Mouse (Mus musculus) left cerebral cortex, postnatal 25 days (tissue): ENCODE data around the gene Olfr1211. TPM values are rescaled to one million over a fixed set of nuclear protein-coding genes. Genes with fewer than 3 reads are reported as not detected.

Source experiments
- DNase-seq, 2 experiments: peaks; one replicate each; pipeline ENCODE4 v3.0.0; 2022; ENCODE audit warnings: low spot score in 2 of 2, mixed read lengths in 1 of 2
- intact Hi-C: fragments of 180-260 bp; cut with DNase I; formaldehyde crosslinking; loops from one replicate; pipeline ENCODE4 v1.15.1; 2025
- total RNA-seq, 2 experiments: library from RNA; stranded (reverse); gene quantifications; 2 replicates each; pipeline ENCODE4 v1.2.3; 2021

The Olfr1211 gene
- total RNA-seq, result not detected

GRCm38 (mm10) chr2:88938011-88938410 is at the start of gene Olfr1211:
Gene Olfr1211 (minus strand): TSS chr2:88938111.
- DNase-seq, result no peak
- intact Hi-C loops, result no loop called here

DNA sequence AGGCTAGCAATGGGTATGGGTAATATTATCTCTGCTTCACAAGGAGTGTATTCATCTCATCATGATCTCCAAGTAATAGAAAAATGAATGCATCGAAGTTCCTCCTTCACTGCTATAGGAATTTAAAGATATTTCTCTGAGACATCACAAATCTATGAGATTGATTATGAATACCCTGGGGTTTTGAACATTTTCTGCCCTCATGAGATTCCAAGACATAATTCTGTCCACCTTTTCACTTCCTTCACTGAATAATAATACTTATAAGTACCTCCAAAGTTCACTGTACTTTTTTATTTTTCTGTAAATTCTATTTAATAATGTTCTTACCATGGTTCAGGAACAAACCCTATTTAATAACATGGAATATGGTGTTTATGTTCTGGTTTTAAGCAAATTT is 42.3 kb upstream of the Olfr1211 start, which contains the start of gene Gm13762:
Gene Gm13762, minus strand, starts transcription at position 101 of the 400 bp plus-strand sequence.
- no peak for DNase-seq
- intact Hi-C loops, result no loop called here

- DNase-seq, result no peak
- intact Hi-C loops, result no loop called here
Measured at GRCm38 (mm10) chr2:88953669-88954068, 15.8 kb upstream of the Olfr1211 start, which contains the start of gene Olfr1212. Gene Olfr1212 (plus strand): TSS chr2:88953969.

DNA sequence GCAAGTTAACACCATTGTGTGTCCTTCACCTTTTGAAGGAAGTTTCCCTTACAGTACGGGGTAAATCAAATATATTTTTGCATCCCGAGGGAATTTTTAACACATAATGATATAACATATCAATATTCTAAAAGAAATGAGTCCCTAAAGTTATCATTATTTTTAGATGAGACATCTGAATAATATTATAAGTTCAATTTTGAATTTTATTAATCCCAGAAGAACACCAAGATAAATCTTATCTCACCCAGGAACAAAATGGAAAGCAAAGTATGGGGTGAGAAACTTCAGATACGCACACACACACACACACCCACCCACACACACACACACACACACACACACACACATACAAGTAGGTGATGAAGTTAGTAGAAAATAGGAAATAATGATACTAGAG is 22.9 kb downstream of the Olfr1211 start, which contains the start of gene Olfr1209:
Gene Olfr1209, minus strand, starts transcription at position 101 of the 400 bp plus-strand sequence.
- no peak for DNase-seq
- intact Hi-C loops, result no loop called here

DNA sequence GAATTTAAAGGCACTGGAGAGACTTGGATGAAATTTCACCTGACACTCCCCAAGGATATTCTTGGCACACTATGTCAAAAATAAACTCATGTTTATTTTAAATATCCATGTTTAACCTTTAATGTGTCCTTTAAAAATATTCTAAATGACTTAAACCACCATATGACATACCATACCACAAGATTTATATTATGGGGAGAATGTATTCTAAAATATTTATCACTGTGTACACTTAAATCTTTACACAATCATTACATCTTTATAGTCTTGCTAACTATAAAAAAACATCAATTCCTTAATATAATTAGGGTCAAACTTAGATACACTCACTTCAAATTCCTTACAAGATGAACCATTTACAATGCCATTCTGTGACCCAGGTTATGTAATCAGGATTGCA is 35.7 kb downstream of the Olfr1211 start, which contains the start of gene Olfr1208:
Gene Olfr1208, minus strand, starts transcription at position 101 of the 400 bp plus-strand sequence.
- intact Hi-C loops, result no loop called here

More for the DNA sequence above, 35.7 kb downstream of the Olfr1211 start, which contains the start of gene Olfr1208:
- DNase-seq, result no peak

Other genes with a start within 250 kb of the Olfr1211 start
- gene Olfr1195, start 248.9 kb downstream of the Olfr1211 start, total RNA-seq, result not detected
- not detected for gene Olfr1196, start 233.5 kb downstream of the Olfr1211 start, total RNA-seq
- not detected for gene Olfr1197, start 205.7 kb downstream of the Olfr1211 start, total RNA-seq
- gene Olfr1198, start 186.7 kb downstream of the Olfr1211 start, total RNA-seq, result not detected
- gene Olfr1199, start 177.6 kb downstream of the Olfr1211 start, total RNA-seq, result not detected
- gene Olfr1200, start 167.6 kb downstream of the Olfr1211 start, total RNA-seq, result not detected
- gene Olfr1201, start 145.1 kb downstream of the Olfr1211 start, total RNA-seq, result not detected
- not detected for gene Olfr1202, start 123.6 kb downstream of the Olfr1211 start, total RNA-seq
- not detected for gene Olfr1205, start 108.4 kb downstream of the Olfr1211 start, total RNA-seq
- gene Olfr1204, start 88.8 kb downstream of the Olfr1211 start, total RNA-seq, result not detected
- gene Olfr1206, start 74.9 kb downstream of the Olfr1211 start, total RNA-seq, result not detected
- not detected for gene Olfr1208, start 35.8 kb downstream of the Olfr1211 start, total RNA-seq
- not detected for gene Olfr1209, start 23.0 kb downstream of the Olfr1211 start, total RNA-seq
- gene Olfr1212, start 15.9 kb upstream of the Olfr1211 start, total RNA-seq, result not detected
- gene Gm13762, start 42.2 kb upstream of the Olfr1211 start, total RNA-seq, result not detected
- not detected for gene Olfr1214, start 54.5 kb upstream of the Olfr1211 start, total RNA-seq
- not detected for gene Olfr1215, start 68.9 kb upstream of the Olfr1211 start, total RNA-seq
- not detected for gene Olfr1216, start 80.2 kb upstream of the Olfr1211 start, total RNA-seq
- not detected for gene Olfr1217, start 94.0 kb upstream of the Olfr1211 start, total RNA-seq
- gene Olfr1218, start 123.1 kb upstream of the Olfr1211 start, total RNA-seq, result not detected
- not detected for gene Olfr1219, start 145.4 kb upstream of the Olfr1211 start, total RNA-seq
- not detected for gene Olfr1220, start 168.7 kb upstream of the Olfr1211 start, total RNA-seq
- gene Olfr1221, start 179.2 kb upstream of the Olfr1211 start, total RNA-seq, result not detected
- gene Olfr1222, start 194.9 kb upstream of the Olfr1211 start, total RNA-seq, result not detected
- gene Olfr1223, start 213.4 kb upstream of the Olfr1211 start, total RNA-seq, result not detected
- not detected for gene Olfr1224-ps1, start 226.0 kb upstream of the Olfr1211 start, total RNA-seq
- gene Olfr1225, start 236.6 kb upstream of the Olfr1211 start, total RNA-seq, result not detected